Mouse (Mus musculus) spleen, adult 2 months (tissue): ENCODE measurements around the gene Gm20517. TPM values are rescaled to one million over a fixed set of nuclear protein-coding genes. Genes with fewer than 3 reads are reported as not detected.
"Not testable (repeated sequence)": the region's sequence is repeated elsewhere in the genome, so short reads cannot be mapped to it uniquely, and the experiment has no call there.

ENCODE experiments used
- DNase-seq, 2 experiments: peaks; one replicate each; pipeline versions ENCODE4 v3.0.0 to v3.0.0-alpha.2; 2012 to 2021; ENCODE audit warnings: low spot score in 2 of 2, low read depth in 1 of 2
- H3K27ac ChIP-seq: fragments of 200-500 bp; 2 replicates; pipeline ENCODE4 v1.5.1; 2012; ENCODE audit warnings: low read length, inconsistent platforms; ENCODE audit not compliant: insufficient read depth
- H3K27me3 ChIP-seq: fragments of 200-500 bp; 2 replicates; pipeline ENCODE4 v1.6.1; 2012; ENCODE audit warnings: mild to moderate bottlenecking, moderate library complexity, low read length, inconsistent platforms; ENCODE audit not compliant: control insufficient read depth, insufficient read depth
- H3K36me3 ChIP-seq: fragments of 200-500 bp; 2 replicates; pipeline ENCODE4 v1.6.1; 2012; ENCODE audit warnings: mild to moderate bottlenecking, low read length, inconsistent platforms; ENCODE audit not compliant: control insufficient read depth, insufficient read depth
- H3K4me1 ChIP-seq: fragments of 200-500 bp; 2 replicates; pipeline ENCODE4 v1.6.1; 2011; ENCODE audit warnings: inconsistent platforms; ENCODE audit not compliant: control insufficient read depth, insufficient read depth, insufficient read length
- H3K4me3 ChIP-seq: fragments of 200-500 bp; 2 replicates; pipeline ENCODE4 v1.5.1; 2011; ENCODE audit warnings: mild to moderate bottlenecking, inconsistent platforms; ENCODE audit not compliant: insufficient read depth, insufficient read length; ENCODE audit errors: extremely low read depth
- CTCF ChIP-seq: fragments of 200-500 bp; IDR thresholded peaks from 2 replicates; pipeline ENCODE4 v1.5.1; 2011; ENCODE audit warnings: mild to moderate bottlenecking, inconsistent platforms; ENCODE audit not compliant: insufficient read depth, insufficient read length, insufficient replicate concordance; ENCODE audit errors: extremely low read depth
- POLR2A ChIP-seq: fragments of 200-500 bp; IDR thresholded peaks from 2 replicates; pipeline ENCODE4 v1.6.1; 2011; ENCODE audit warnings: low read depth, low read length, inconsistent platforms
- WGBS: fragments of 180-500 bp; shearing (Covaris S2); methylation state at CpG from one replicate; pipeline ENCODE4 v1.1.7; 2018; 5-methylcytosine and 5-hydroxymethylcytosine counted together
- polyA plus RNA-seq: library from polyadenylated mRNA; depleted of rRNA; stranded (reverse); fragments of >200 nt; gene quantifications from 2 replicates; pipeline ENCODE4 v1.2.3, GENCODE M21; 2012

Gm20517 gene
- polyA plus RNA-seq, 1 experiment: 0.39 TPM

- WGBS: 80% methylated on average over 4 of the region's 4 CpGs
- peaks cover 2% of the 10 kb centered on the region; the same call in 1 of the 2 replicates for H3K36me3 ChIP-seq
- no peak for DNase-seq
- H3K4me1 ChIP-seq: no peaks in the 10 kb centered on the region; the same call in 1 of the 2 replicates
- TF ChIP-seq POLR2A (no peak), CTCF (no peak)
- no peaks in the 10 kb centered on the region for H3K27me3 ChIP-seq
- no peak overlapping the region for H3K27ac ChIP-seq
- H3K4me3 ChIP-seq: no peak overlapping the region
Observed at GRCm38 (mm10) chr17:47632181-47632840, 20.9 kb downstream of the Gm20517 start.

DNA sequence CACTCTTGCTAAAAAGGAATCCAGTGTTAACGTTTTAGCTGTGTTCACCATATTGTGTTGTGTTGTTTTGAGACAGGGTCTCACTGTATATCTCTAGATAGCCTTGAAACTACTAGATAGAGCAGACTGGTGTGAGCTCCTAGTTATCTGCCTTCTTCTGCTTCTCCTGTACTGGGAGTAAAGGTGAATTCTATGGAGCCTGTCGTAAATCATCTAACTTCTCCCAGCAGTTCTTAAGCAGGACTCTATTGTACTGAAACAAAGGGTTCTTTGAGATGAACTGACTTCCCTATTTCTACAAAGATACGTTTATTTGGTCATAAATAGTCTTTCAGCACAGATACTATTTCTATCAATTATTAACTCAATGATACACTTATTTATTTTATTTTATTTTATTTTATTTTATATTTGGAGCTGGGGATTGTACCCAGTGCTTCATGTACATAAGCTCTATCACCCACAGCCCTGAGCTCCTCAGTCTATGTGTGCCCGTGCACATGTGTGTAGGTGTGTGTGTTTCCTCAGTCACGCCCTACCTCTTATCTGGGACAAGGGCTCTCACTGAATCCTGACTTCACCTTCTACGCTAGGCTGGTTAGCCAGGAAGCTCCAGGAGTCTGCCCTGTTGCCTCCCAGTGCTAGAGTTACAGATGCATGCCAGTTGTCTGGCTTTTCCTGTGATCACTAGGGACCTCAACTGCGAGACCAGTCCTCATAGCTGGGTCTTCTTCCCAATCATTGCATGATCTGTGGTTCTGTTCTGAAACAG, 22.8 kb downstream of the Gm20517 start:
- 86% methylated on average over 7 of the region's 7 CpGs for WGBS
- TF ChIP-seq CTCF (no peak), POLR2A (no peak)

DNA sequence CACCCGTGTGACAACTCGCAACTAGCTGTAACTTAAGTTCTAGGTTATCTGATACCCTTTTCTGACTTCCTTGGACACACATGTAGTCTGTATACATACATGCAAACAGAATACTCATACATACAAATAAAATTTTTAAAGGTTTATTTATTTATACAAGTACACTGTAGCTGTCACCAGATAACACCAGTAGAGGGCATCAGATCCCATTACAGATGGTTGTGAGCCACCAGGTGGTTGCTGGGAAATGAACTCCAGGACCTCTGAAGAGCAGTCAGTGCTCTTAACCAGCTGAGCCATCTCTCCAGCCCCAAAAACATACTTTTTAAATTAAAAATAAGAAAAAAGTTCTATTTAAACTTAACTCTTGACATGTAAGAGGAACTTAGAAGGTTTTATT, 31.6 kb downstream of the Gm20517 start:
- Histone ChIP-seq H3K27ac (no peak overlapping the region), H3K4me1 (no peaks in the 10 kb centered on the region), H3K36me3 (no peaks in the 10 kb centered on the region), H3K27me3 (no peaks in the 10 kb centered on the region), H3K4me3 (no peak overlapping the region)
- DNase-seq: no peak
- 84% methylated on average over 2 of the region's 2 CpGs for WGBS
- TF ChIP-seq POLR2A (no peak), CTCF (no peak)

More for the DNA sequence above, 22.8 kb downstream of the Gm20517 start:
- DNase-seq: no peak
- Histone ChIP-seq H3K4me3 (no peak overlapping the region), H3K27me3 (no peaks in the 10 kb centered on the region), H3K4me1 (no peaks in the 10 kb centered on the region; the same call in 1 of the 2 replicates), H3K36me3 (peaks cover 2% of the 10 kb centered on the region; the same call in 1 of the 2 replicates), H3K27ac (no peak overlapping the region)

- DNase-seq: peak; percentile 15 to 55
- Histone ChIP-seq H3K4me3 (no peak overlapping the region), H3K27me3 (no peaks in the 10 kb centered on the region), H3K27ac (no peak overlapping the region), H3K36me3 (no peaks in the 10 kb centered on the region), H3K4me1 (no peaks in the 10 kb centered on the region)
- 80% methylated on average over 1 of the region's 1 CpGs for WGBS
- no peak for TF ChIP-seq POLR2A
- TF ChIP-seq CTCF: peak; percentile 12; the same call in 1 of the 2 replicates
Observed at GRCm38 (mm10) chr17:47646683-47647082, 35.3 kb downstream of the Gm20517 start.

- no peaks in the 10 kb centered on the region for H3K27me3 ChIP-seq
- no peak for DNase-seq
- no peaks in the 10 kb centered on the region for H3K4me1 ChIP-seq
- 88% methylated on average over 4 of the region's 4 CpGs for WGBS
- H3K36me3 ChIP-seq: no peaks in the 10 kb centered on the region
- no peak overlapping the region for H3K4me3 ChIP-seq
- TF ChIP-seq CTCF (no peak), POLR2A (no peak)
- no peak overlapping the region for H3K27ac ChIP-seq
Observed at GRCm38 (mm10) chr17:47648966-47649365, 37.6 kb downstream of the Gm20517 start.

- H3K27ac ChIP-seq: no peak overlapping the region
- no peaks in the 10 kb centered on the region for H3K36me3 ChIP-seq
- no peaks in the 10 kb centered on the region for H3K4me1 ChIP-seq
- TF ChIP-seq CTCF (no peak), POLR2A (no peak)
- no peak for DNase-seq
- 89% methylated on average over 2 of the region's 2 CpGs for WGBS
- H3K27me3 ChIP-seq: no peaks in the 10 kb centered on the region
- H3K4me3 ChIP-seq: no peak overlapping the region
Observed at GRCm38 (mm10) chr17:47651953-47652352, 40.6 kb downstream of the Gm20517 start.

- H3K27me3 ChIP-seq, H3K27ac ChIP-seq, DNase-seq, H3K36me3 ChIP-seq, H3K4me1 ChIP-seq, H3K4me3 ChIP-seq: not testable (repeated sequence)
- WGBS: 93% methylated on average over 8 of the region's 8 CpGs
Observed at GRCm38 (mm10) chr17:47654346-47654745, 43.0 kb downstream of the Gm20517 start.
